Mouse (Mus musculus): ENCODE results near the gene Plekho2. TPM values are rescaled to one million over a fixed set of nuclear protein-coding genes. Genes with fewer than 3 reads are reported as not detected.

The Plekho2 gene
- total RNA-seq, 2 experiments from 2014 or later: 9.8 to 10.9 TPM

GRCm38 (mm10) chr9:65529659-65530058 is 50.2 kb downstream of the Plekho2 start:
- DNase-seq: no peak

- no peak for DNase-seq
Observed at GRCm38 (mm10) chr9:65528417-65529038, 51.3 kb downstream of the Plekho2 start.

- DNase-seq: no peak
Observed at GRCm38 (mm10) chr9:65525445-65526195, 54.2 kb downstream of the Plekho2 start.

GRCm38 (mm10) chr9:65523611-65524364 is 56.1 kb downstream of the Plekho2 start:
- DNase-seq: peak; percentile 74 to 80

- peak; percentile 37 to 39 for DNase-seq
Observed at GRCm38 (mm10) chr9:65520505-65520876, 59.3 kb downstream of the Plekho2 start.

GRCm38 (mm10) chr9:65519807-65520504 is 59.9 kb downstream of the Plekho2 start, which contains the start of gene Ankdd1a:
Gene Ankdd1a, minus strand, starts transcription at chr9:65520193.
- DNase-seq: peak; percentile 66 to 67

- DNase-seq: no peak
Observed at GRCm38 (mm10) chr9:65514851-65515261, 65.0 kb downstream of the Plekho2 start.

GRCm38 (mm10) chr9:65514431-65514830 is 65.4 kb downstream of the Plekho2 start:
- DNase-seq: no peak

GRCm38 (mm10) chr9:65512520-65512919 is 67.3 kb downstream of the Plekho2 start:
- DNase-seq: no peak

GRCm38 (mm10) chr9:65508449-65508848 is 71.4 kb downstream of the Plekho2 start:
- DNase-seq: no peak

- DNase-seq: no peak
Observed at GRCm38 (mm10) chr9:65502721-65503505, 76.9 kb downstream of the Plekho2 start.

Other genes with a start within 250 kb of the Plekho2 start
- 10 to 100 TPM; 29.1 to 30.9 TPM for gene Pdcd7, start 233.9 kb downstream of the Plekho2 start, total RNA-seq (2021)
- gene Ubap1l, start 219.0 kb downstream of the Plekho2 start, total RNA-seq (2021): 1 to 10 TPM; 3.5 to 4.9 TPM
- under 1 TPM; 0.22 to 0.25 TPM for gene Kbtbd13, start 188.4 kb downstream of the Plekho2 start, total RNA-seq (2021)
- 1 to 10 TPM; 3.3 to 3.7 TPM for gene Rasl12, start 181.5 kb downstream of the Plekho2 start, total RNA-seq (2021)
- gene Slc51b, start 157.1 kb downstream of the Plekho2 start, total RNA-seq (2021): not detected
- gene Mtfmt, start 144.3 kb downstream of the Plekho2 start, total RNA-seq (2021): 10 to 100 TPM; 17.9 to 20.2 TPM
- 10 to 100 TPM; 29.2 to 34.3 TPM for gene Spg21, start 119.1 kb downstream of the Plekho2 start, total RNA-seq (2021)
- gene Ankdd1a, start 59.8 kb downstream of the Plekho2 start, total RNA-seq (2021): 1 to 10 TPM; 2.9 to 3.5 TPM
- gene Pif1, start 7.1 kb upstream of the Plekho2 start, total RNA-seq (2021): under 1 TPM; 0.12 to 0.25 TPM
- gene Rbpms2, start 49.6 kb upstream of the Plekho2 start, total RNA-seq (2021): 1 to 10 TPM; 3.2 to 4.0 TPM
- gene Oaz2, start 88.0 kb upstream of the Plekho2 start, total RNA-seq (2021): 100 to 1,000 TPM; 189 to 220 TPM
- 10 to 100 TPM; 51.2 to 52.8 TPM for gene Zfp609, start 247.5 kb upstream of the Plekho2 start, total RNA-seq (2021)